Mouse (Mus musculus) myocyte (in vitro differentiated cells): ENCODE results near the gene Tnfrsf26. TPM values are rescaled to one million over a fixed set of nuclear protein-coding genes. Genes with fewer than 3 reads are reported as not detected.
"Not testable (repeated sequence)": the region's sequence is repeated elsewhere in the genome, so short reads cannot be mapped to it uniquely, and the experiment has no call there.

Experiments used
- H3K27me3 ChIP-seq: one replicate; pipeline ENCODE4 v1.6.1; 2011; ENCODE audit not compliant: control insufficient read depth, insufficient read depth, insufficient read length
- H3K36me3 ChIP-seq: one replicate; pipeline ENCODE4 v1.6.1; 2011; ENCODE audit not compliant: control insufficient read depth, insufficient read depth
- H3K4me2 ChIP-seq: one replicate; pipeline ENCODE4 v1.6.1; 2011; ENCODE audit warnings: low read depth, control low read depth
- H3K4me3 ChIP-seq: one replicate; pipeline ENCODE4 v1.5.1; 2011; ENCODE audit warnings: mild to moderate bottlenecking, control low read depth, moderate library complexity
- H3K79me2 ChIP-seq: one replicate; pipeline ENCODE4 v1.6.1; 2011; ENCODE audit not compliant: control insufficient read depth, insufficient read depth
- H3ac ChIP-seq: one replicate; pipeline ENCODE4 v1.6.1; 2011; ENCODE audit not compliant: control insufficient read depth, insufficient read length
- CEBPB ChIP-seq: IDR thresholded peaks from 2 replicates; pipeline ENCODE4 v1.6.1; 2011; ENCODE audit warnings: mild to moderate bottlenecking, moderate library complexity; ENCODE audit not compliant: poor library complexity, insufficient read depth, severe bottlenecking
- MAX ChIP-seq: IDR thresholded peaks from one replicate; pipeline ENCODE4 v1.6.1; 2011; ENCODE audit warnings: low read depth, mild to moderate bottlenecking, control low read depth
- MYOD1 ChIP-seq, 3 experiments: IDR thresholded peaks; one replicate each; pipeline ENCODE4 v1.6.1; 2011; ENCODE audit warnings: control low read depth in 2 of 3, low read depth in 2 of 3, mild to moderate bottlenecking in 2 of 3, moderate library complexity in 1 of 3; ENCODE audit not compliant: insufficient read length in 2 of 3, control insufficient read depth in 1 of 3
- MYOG ChIP-seq, 3 experiments: IDR thresholded peaks; one replicate each; pipeline ENCODE4 v1.6.1; 2011; ENCODE audit warnings: control low read depth in 2 of 3, low read depth in 2 of 3, mild to moderate bottlenecking in 2 of 3; ENCODE audit not compliant: insufficient read length in 2 of 3, control insufficient read depth in 1 of 3, insufficient read depth in 1 of 3
- POLR2A ChIP-seq: IDR thresholded peaks from one replicate; pipeline ENCODE4 v1.6.1; 2011; ENCODE audit warnings: low read depth, mild to moderate bottlenecking, control low read depth, moderate library complexity; ENCODE audit not compliant: insufficient read length
- POLR2AphosphoS2 ChIP-seq: IDR thresholded peaks from one replicate; pipeline ENCODE4 v1.6.1; 2011; ENCODE audit warnings: low read depth, control low read depth; ENCODE audit not compliant: insufficient read length
- REST ChIP-seq: IDR thresholded peaks from one replicate; pipeline ENCODE4 v1.6.1; 2011; ENCODE audit warnings: mild to moderate bottlenecking, control low read depth, moderate library complexity; ENCODE audit not compliant: insufficient read depth, insufficient read length
- SRF ChIP-seq: IDR thresholded peaks from one replicate; pipeline ENCODE4 v1.6.1; 2011; ENCODE audit warnings: low read depth; ENCODE audit not compliant: control insufficient read depth, insufficient read length
- TCF12 ChIP-seq: IDR thresholded peaks from one replicate; pipeline ENCODE4 v1.6.1; 2011; ENCODE audit warnings: mild to moderate bottlenecking, control low read depth; ENCODE audit not compliant: poor library complexity, insufficient read depth, severe bottlenecking
- TCF3 ChIP-seq: IDR thresholded peaks from one replicate; pipeline ENCODE4 v1.6.1; 2011; ENCODE audit warnings: low read depth, control low read depth; ENCODE audit not compliant: insufficient read length
- USF1 ChIP-seq: IDR thresholded peaks from one replicate; pipeline ENCODE4 v1.6.1; 2011; ENCODE audit warnings: low read depth, mild to moderate bottlenecking, control low read depth, moderate library complexity
- polyA plus RNA-seq: library from polyadenylated mRNA; unstranded; fragments of >200 nt; fragmentation: generic; extraction: Trizol; gene quantifications from one replicate; pipeline ENCODE4 v1.2.1, GENCODE M21; 2012; ENCODE audit warnings: missing spikeins

Tnfrsf26 gene
- polyA plus RNA-seq: 0.02 TPM

- Histone ChIP-seq H3K4me3 (no peak within 1 kb of the TSS), H3K36me3 (no peaks in the 10 kb centered on the region), H3K4me2 (no peak within 1 kb of the TSS), H3K79me2 (no peaks in the 10 kb centered on the region), H3K27me3 (no peaks in the 10 kb centered on the region), H3ac (no peak within 1 kb of the TSS)
- TF ChIP-seq MYOG (IDR thresholded peaks at IDR 0.05; ENCODE audit: control insufficient read depth in 1 of 3, insufficient read depth in 1 of 3, insufficient read length in 2 of 3, low read depth in 2 of 3): no peak
- no peak for TF ChIP-seq MAX
- no peak for TF ChIP-seq USF1
Measured at GRCm38 (mm10) chr7:143628540-143628939, at the start of gene Tnfrsf26. TSS of gene Tnfrsf26 (minus strand) at chr7:143628722.

DNA sequence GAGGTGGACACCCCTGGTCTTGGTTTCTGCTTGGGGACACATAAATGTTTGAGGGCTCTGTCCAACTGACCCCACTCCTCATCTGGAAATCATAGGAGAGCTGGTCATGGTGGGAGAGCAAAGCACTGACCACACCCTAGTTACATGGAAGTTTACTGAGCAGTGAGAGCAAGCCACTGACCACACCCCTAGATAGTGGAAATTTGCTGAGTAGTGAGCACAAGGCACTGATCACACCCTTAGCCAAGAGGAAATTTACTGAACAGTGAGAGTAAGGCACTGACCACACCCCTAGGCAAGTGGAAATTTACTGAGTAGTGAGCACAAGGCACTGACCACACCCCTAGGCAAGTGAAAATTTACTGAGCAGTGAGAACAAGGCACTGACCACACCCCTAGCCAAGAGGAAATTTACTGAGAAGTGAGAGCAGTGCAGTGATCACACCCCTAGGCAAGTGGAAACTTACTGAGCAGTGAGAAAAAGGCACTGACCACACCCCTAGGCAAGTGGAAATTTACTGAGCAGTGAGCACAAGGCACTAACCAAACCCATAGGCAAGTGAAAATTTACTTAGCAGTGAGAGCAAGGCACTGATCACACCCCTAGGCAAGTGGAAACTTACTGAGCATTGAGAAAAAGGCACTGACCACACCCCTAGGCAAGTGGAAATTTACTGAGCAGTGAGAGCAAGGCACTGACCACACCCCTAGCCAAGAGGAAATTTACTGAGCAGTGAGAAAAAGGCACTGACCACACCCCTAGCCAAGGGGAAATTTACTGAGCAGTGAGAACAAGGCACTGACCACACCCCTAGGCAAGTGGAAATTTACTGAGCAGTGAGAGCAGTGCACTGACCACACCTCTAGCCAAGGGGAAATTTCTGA is 38.1 kb upstream of the Tnfrsf26 start:
- Histone ChIP-seq H3ac (no peak overlapping the region), H3K79me2 (no peaks in the 10 kb centered on the region), H3K27me3 (no peaks in the 10 kb centered on the region), H3K36me3 (peaks cover 4% of the 10 kb centered on the region), H3K4me2 (no peak overlapping the region), H3K4me3 (no peak overlapping the region)
- TF ChIP-seq REST: no peak

DNA sequence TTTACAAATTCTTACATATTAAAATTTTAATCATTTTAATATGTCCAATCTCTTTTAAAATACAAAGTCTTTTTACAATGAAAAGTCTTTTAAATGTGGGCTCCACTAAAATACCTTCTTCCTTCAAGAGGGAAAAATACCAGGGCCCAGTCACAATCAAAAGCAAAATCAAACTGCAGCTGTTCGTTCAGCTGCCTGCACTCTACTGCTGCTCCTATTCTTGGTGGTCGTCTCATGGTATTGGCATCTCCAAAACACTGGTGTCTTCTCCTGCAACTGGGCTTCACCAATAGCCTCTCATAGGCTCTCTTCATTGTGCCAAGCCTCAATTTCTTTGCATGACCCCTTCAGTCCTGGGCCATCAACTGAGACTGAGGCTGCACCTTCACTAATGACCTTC is 34.9 kb upstream of the Tnfrsf26 start:
- Histone ChIP-seq H3K4me3 (no peak overlapping the region), H3K27me3 (no peaks in the 10 kb centered on the region), H3ac (no peak overlapping the region), H3K79me2 (no peaks in the 10 kb centered on the region), H3K36me3 (peaks cover 4% of the 10 kb centered on the region), H3K4me2 (no peak overlapping the region)
- TF ChIP-seq MYOD1 (IDR thresholded peaks at IDR 0.05; ENCODE audit: control insufficient read depth in 1 of 3, insufficient read length in 2 of 3, low read depth in 2 of 3) (peak; percentile 52 to 87 (median 81)), TCF12 (peak; percentile 74), SRF (no peak), POLR2A (no peak), TCF3 (peak; percentile 58), REST (no peak), MYOG (IDR thresholded peaks at IDR 0.05; ENCODE audit: control insufficient read depth in 1 of 3, insufficient read depth in 1 of 3, insufficient read length in 2 of 3, low read depth in 2 of 3) (peak in 2 of 3 experiments; percentile 81 to 87)

DNA sequence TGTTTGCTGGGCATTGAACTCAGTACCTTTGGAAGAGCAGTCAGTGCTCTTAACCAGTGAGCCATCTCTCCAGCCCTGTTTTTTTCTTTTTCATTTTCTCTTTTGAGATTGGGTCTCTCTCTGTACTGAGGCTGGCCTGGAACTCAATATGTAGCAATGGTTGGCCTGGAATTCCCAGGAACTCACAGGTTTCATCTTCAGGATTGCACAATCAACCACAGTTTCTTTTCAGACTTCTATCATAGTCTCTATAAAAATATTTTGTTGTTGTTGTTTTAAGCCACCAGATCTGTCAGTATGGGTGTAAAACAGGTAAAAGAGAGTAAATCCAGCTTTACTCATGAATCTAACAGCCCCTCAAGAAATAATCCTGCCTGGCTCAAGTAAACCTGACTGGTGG is 32.3 kb upstream of the Tnfrsf26 start:
- Histone ChIP-seq H3K4me3 (no peak overlapping the region), H3ac (no peak overlapping the region), H3K27me3 (no peaks in the 10 kb centered on the region), H3K79me2 (no peaks in the 10 kb centered on the region), H3K4me2 (no peak overlapping the region), H3K36me3 (no peaks in the 10 kb centered on the region)
- TF ChIP-seq TCF3: no peak
- TF ChIP-seq POLR2AphosphoS2: no peak
- TF ChIP-seq CEBPB: peak; percentile 74; the same call in 1 of the 2 replicates

DNA sequence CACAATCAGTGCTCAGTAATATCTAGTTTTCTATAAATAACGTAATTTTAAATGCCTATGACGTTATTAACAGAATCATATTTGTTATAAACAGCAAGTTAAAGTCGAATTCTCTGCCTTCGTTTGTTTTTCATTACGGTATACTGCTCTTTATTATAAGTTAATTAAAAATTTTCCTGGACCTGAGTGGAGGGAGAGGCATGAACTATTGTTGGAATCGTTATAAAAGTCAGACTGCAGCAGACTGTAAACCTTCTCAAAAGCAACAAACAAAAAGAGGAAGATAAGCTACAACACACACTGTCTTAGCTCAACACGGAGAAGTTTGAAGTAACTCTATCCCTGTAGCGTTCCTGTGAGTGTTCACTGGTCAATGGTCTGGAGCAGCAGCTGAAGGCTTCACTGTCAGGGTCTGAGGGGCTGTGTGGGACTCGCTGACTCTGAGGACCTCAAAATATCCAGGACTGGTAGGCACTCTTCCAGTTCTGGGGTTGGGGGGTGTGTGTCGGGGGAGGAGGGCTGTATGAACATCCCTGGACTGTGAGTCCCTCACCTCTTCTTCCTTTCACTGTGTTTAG is 21.3 kb upstream of the Tnfrsf26 start:
- Histone ChIP-seq H3K4me3 (peak overlapping the region; percentile 52), H3ac (peak overlapping the region; percentile 36)

GRCm38 (mm10) chr7:143649034-143649768 is 20.7 kb upstream of the Tnfrsf26 start, which contains the start of gene Tnfrsf22:
TSS of gene Tnfrsf22 (minus strand) at chr7:143649661.
- H3ac ChIP-seq: peak within 1 kb of the TSS; percentile 36
- H3K4me2 ChIP-seq: peak within 1 kb of the TSS; percentile 73
- no peaks in the 10 kb centered on the region for H3K36me3 ChIP-seq
- no peaks in the 10 kb centered on the region for H3K27me3 ChIP-seq
- H3K4me3 ChIP-seq: peak within 1 kb of the TSS; percentile 52
- no peak for TF ChIP-seq USF1
- peak; percentile 91 for TF ChIP-seq POLR2AphosphoS2
- TF ChIP-seq MYOD1 (IDR thresholded peaks at IDR 0.05; ENCODE audit: control insufficient read depth in 1 of 3, insufficient read length in 2 of 3, low read depth in 2 of 3): peak in 2 of 3 experiments; percentile 4 to 18
- TF ChIP-seq POLR2A: peak; percentile 94
- TF ChIP-seq REST: no peak
- peak; percentile 69 for TF ChIP-seq SRF
- H3K79me2 ChIP-seq: no peaks in the 10 kb centered on the region

More for the DNA sequence above, 21.3 kb upstream of the Tnfrsf26 start:
- not testable (repeated sequence) for H3K36me3 ChIP-seq, H3K79me2 ChIP-seq, H3K27me3 ChIP-seq
- H3K4me2 ChIP-seq: peak overlapping the region; percentile 27

GRCm38 (mm10) chr7:143643949-143644348 is 15.4 kb upstream of the Tnfrsf26 start:
- H3K4me2 ChIP-seq, H3ac ChIP-seq, H3K27me3 ChIP-seq, H3K4me3 ChIP-seq, H3K36me3 ChIP-seq, H3K79me2 ChIP-seq: not testable (repeated sequence)
